Mouse (Mus musculus): ENCODE results near the gene Ctbp1. TPM values are rescaled to one million over a fixed set of nuclear protein-coding genes. Genes with fewer than 3 reads are reported as not detected.
A peak's percentile ranks its signal among the peaks of the same experiment; 100 is the strongest.

Ctbp1 gene
- polyA plus RNA-seq (2014; fragmentation: Nextera tagmentation; extraction: Ambion mirVana), result 241 and 398 TPM in 2 replicates

DNA sequence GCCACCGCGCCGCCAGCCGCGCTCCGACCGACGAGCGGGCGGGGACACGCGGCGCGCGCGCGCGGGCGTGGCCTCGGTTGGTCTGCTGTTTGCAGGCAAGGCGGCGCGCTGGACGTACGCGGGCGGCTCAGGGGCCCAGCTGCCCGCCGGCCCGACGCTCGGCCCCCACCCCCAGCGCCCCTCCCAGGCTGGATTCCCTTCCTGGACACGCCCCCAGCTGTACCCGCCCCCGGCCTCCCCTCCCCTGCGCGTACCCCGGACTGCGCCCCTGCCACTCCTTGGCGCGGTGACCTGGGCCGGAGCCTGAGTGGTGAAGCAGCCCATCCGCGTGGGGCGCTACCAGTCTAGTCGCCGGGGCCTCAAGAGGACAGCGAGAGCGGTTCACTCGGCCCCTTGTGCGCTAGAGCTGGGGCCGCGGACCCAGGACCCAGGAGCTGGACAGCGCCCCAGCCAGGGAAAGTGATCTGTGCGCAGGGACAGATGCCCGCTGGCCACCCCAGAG, at the start of gene Ctbp1:
Gene Ctbp1 (minus strand): TSS at position 42 of the 502 bp plus-strand sequence.
- H3K4me2 ChIP-seq (replicated peaks; ENCODE audit: low read depth, low read length), result peak within 1 kb of the TSS; percentile 82
- no peaks in the 10 kb centered on the region for H3K27me3 ChIP-seq (ENCODE audit: control insufficient read depth, insufficient read depth, low read length)
- WGBS, result under 1% methylated on average over 40 of the region's 57 CpGs
- peak within 1 kb of the TSS; percentile 94 for H3K9ac ChIP-seq (ENCODE audit: low read depth, low read length)
- peaks cover 9% of the 10 kb centered on the region; the same call in 1 of the 2 replicates for H3K36me3 ChIP-seq (ENCODE audit: control insufficient read depth, insufficient read depth, low read length)
- ATAC-seq (ENCODE audit: low FRiP score, low TSS enrichment), result peak; percentile 92
- no peaks in the 10 kb centered on the region for H3K9me3 ChIP-seq (ENCODE audit: control insufficient read depth, low read length)
- peaks cover 20% of the 10 kb centered on the region for H3K4me1 ChIP-seq (ENCODE audit: control insufficient read depth, insufficient read depth, low read length)
- peak within 1 kb of the TSS; percentile 84 for H3K4me3 ChIP-seq (ENCODE audit: low read length)
- peak within 1 kb of the TSS; percentile 91 for H3K27ac ChIP-seq (ENCODE audit: low read depth, low read length)

DNA sequence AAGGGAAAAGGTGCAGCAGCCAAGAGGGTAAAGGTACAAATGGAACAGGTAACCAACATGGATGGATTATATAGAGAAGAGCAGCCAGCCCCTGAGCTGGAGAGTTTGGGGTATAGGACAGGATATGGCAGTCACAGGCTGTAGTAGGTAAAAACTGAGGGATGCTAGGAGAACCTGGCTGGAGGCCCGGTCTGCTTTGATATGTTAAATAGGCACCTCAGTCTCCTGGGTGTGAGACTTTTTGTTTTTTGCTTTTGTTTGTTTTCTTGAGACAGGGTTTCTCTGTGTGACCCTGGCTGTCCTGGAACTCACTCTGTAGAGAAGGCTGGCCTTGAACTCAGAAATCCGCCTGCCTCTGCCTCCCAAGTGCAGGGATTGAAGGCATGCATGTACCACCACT, 49.7 kb upstream of the Ctbp1 start:
- no peak overlapping the region for H3K9ac ChIP-seq (ENCODE audit: low read depth, low read length)
- no peaks in the 10 kb centered on the region for H3K27me3 ChIP-seq (ENCODE audit: control insufficient read depth, insufficient read depth, low read length)
- H3K4me3 ChIP-seq (ENCODE audit: low read length), result no peak overlapping the region
- H3K9me3 ChIP-seq (ENCODE audit: control insufficient read depth, low read length), result no peaks in the 10 kb centered on the region
- H3K4me1 ChIP-seq (ENCODE audit: control insufficient read depth, insufficient read depth, low read length), result no peaks in the 10 kb centered on the region
- H3K4me2 ChIP-seq (replicated peaks; ENCODE audit: low read depth, low read length), result no peak overlapping the region
- H3K36me3 ChIP-seq (ENCODE audit: control insufficient read depth, insufficient read depth, low read length), result no peaks in the 10 kb centered on the region
- H3K27ac ChIP-seq (ENCODE audit: low read depth, low read length), result no peak overlapping the region
- 50% methylated on average over 2 of the region's 2 CpGs for WGBS
- ATAC-seq (ENCODE audit: low FRiP score, low TSS enrichment), result no peak

DNA sequence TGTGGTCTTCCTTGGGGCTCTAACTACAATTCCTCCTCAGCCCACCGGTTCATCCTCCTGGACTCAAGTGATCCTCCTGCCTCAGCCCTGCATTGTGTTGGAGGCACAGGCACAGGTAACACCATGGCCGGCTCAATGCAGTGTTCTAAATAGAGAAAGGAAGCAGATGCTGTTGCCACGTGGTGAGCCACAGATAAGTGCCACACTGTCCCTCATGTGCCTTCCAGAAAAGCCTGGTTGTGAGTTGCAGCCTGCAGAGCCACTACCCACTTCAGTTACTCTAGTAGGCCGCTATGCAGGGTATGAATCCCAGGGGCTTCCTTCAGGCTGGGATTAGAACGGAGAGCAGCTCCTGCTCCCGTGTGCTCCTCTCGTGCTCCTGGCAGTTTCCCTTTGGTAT, 37.4 kb upstream of the Ctbp1 start:
- no peaks in the 10 kb centered on the region for H3K36me3 ChIP-seq (ENCODE audit: control insufficient read depth, insufficient read depth, low read length)
- 85% methylated on average over 7 of the region's 7 CpGs for WGBS
- no peaks in the 10 kb centered on the region for H3K4me1 ChIP-seq (ENCODE audit: control insufficient read depth, insufficient read depth, low read length)
- H3K27ac ChIP-seq (ENCODE audit: low read depth, low read length), result no peak overlapping the region
- H3K4me3 ChIP-seq (ENCODE audit: low read length), result no peak overlapping the region
- no peaks in the 10 kb centered on the region for H3K27me3 ChIP-seq (ENCODE audit: control insufficient read depth, insufficient read depth, low read length)
- no peak overlapping the region for H3K4me2 ChIP-seq (replicated peaks; ENCODE audit: low read depth, low read length)
- no peaks in the 10 kb centered on the region for H3K9me3 ChIP-seq (ENCODE audit: control insufficient read depth, low read length)
- ATAC-seq (ENCODE audit: low FRiP score, low TSS enrichment), result no peak
- no peak overlapping the region for H3K9ac ChIP-seq (ENCODE audit: low read depth, low read length)

DNA sequence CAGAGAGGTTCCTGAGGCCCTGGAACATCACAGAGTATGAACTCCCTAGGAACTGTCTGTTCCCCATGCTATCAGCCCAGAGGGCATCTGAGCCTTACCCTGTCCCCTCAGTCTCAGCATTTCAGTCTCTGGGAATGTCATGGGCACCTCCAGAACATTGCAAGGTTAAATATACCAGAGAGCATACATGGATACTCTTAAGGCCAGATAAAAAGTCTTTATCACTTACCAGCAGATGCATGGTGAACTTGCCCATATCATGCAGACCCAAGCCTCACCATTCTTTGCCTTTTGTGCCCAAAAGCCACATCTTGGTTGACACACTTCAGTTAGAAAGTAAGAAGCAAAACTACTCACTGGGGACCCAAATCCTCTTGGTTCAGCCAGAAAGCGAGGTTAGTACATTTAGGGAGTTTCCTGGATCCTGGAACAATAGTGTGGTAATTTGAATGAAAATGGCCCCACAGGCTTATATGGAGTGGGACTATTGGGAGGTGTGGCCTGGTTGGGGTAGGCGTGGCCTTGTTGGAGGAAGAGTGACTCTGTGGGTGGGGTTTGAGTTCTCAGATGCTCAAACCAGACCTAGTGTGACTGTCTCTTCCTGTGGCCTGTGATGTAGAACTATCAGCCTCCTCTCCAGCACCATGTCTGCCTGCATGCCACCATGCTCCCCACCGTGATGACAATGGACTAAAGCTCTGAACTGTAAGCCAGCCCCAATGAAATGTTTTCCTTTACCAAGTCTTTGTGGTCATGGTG, 36.1 kb upstream of the Ctbp1 start:
- Histone ChIP-seq H3K9ac (ENCODE audit: low read depth, low read length) (no peak overlapping the region), H3K4me2 (replicated peaks; ENCODE audit: low read depth, low read length) (no peak overlapping the region), H3K36me3 (ENCODE audit: control insufficient read depth, insufficient read depth, low read length) (no peaks in the 10 kb centered on the region), H3K9me3 (ENCODE audit: control insufficient read depth, low read length) (no peaks in the 10 kb centered on the region), H3K4me3 (ENCODE audit: low read length) (no peak overlapping the region), H3K27me3 (ENCODE audit: control insufficient read depth, insufficient read depth, low read length) (no peaks in the 10 kb centered on the region), H3K4me1 (ENCODE audit: control insufficient read depth, insufficient read depth, low read length) (no peaks in the 10 kb centered on the region), H3K27ac (ENCODE audit: low read depth, low read length) (no peak overlapping the region)
- 65% methylated on average over 3 of the region's 3 CpGs for WGBS
- no peak for ATAC-seq (ENCODE audit: low FRiP score, low TSS enrichment)

DNA sequence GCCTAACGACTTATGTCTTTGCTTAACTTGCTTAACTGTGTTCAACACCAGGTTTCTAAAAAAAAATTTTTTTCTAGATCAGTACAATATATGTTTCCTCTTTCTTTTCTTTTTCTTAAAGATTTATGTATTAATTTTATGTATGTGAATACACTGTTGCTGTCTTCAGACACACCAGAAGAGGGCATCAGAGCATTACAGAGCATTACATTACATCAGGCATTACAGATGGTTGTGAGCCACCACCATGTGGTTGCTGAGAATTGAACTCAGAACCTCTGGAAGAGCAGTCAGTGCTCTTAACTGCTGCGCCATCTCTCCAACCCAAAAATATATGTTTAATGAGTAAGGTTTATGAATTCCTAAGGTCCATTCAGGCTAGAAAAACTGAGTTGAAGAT, 27.0 kb upstream of the Ctbp1 start:
- Histone ChIP-seq H3K4me1 (ENCODE audit: control insufficient read depth, insufficient read depth, low read length) (no peaks in the 10 kb centered on the region), H3K36me3 (ENCODE audit: control insufficient read depth, insufficient read depth, low read length) (no peaks in the 10 kb centered on the region), H3K4me2 (replicated peaks; ENCODE audit: low read depth, low read length) (no peak overlapping the region), H3K27ac (ENCODE audit: low read depth, low read length) (no peak overlapping the region), H3K4me3 (ENCODE audit: low read length) (no peak overlapping the region), H3K27me3 (ENCODE audit: control insufficient read depth, insufficient read depth, low read length) (no peaks in the 10 kb centered on the region), H3K9ac (ENCODE audit: low read depth, low read length) (no peak overlapping the region), H3K9me3 (ENCODE audit: control insufficient read depth, low read length) (no peaks in the 10 kb centered on the region)
- 88% methylated on average over 2 of the region's 2 CpGs for WGBS
- ATAC-seq (ENCODE audit: low FRiP score, low TSS enrichment), result no peak

DNA sequence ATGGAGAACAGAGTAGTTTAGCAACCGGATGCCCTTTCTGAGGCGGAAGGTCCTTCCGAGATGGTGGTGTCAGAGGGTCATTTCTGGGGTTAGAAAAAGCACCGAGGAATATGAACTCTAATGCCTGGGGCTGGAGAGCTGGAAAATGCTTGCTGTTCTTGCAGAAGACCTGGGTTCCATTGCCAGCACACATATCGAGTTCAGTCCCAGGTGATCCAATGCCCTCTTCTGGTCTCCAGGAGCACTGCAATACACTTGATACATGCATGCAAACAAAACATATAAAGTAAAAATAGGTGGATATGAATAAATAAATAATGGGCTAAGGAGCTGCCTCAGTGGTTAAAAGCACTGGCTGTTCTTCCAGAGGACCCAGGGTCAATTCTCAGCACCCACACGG, 22.4 kb upstream of the Ctbp1 start:
- Histone ChIP-seq H3K4me3 (ENCODE audit: low read length) (no peak overlapping the region), H3K4me1 (ENCODE audit: control insufficient read depth, insufficient read depth, low read length) (no peaks in the 10 kb centered on the region), H3K9ac (ENCODE audit: low read depth, low read length) (no peak overlapping the region), H3K27ac (ENCODE audit: low read depth, low read length) (no peak overlapping the region), H3K4me2 (replicated peaks; ENCODE audit: low read depth, low read length) (no peak overlapping the region), H3K9me3 (ENCODE audit: control insufficient read depth, low read length) (no peaks in the 10 kb centered on the region), H3K36me3 (ENCODE audit: control insufficient read depth, insufficient read depth, low read length) (no peaks in the 10 kb centered on the region), H3K27me3 (ENCODE audit: control insufficient read depth, insufficient read depth, low read length) (no peaks in the 10 kb centered on the region)
- WGBS, result 70% methylated on average over 6 of the region's 6 CpGs
- ATAC-seq (ENCODE audit: low FRiP score, low TSS enrichment), result no peak

DNA sequence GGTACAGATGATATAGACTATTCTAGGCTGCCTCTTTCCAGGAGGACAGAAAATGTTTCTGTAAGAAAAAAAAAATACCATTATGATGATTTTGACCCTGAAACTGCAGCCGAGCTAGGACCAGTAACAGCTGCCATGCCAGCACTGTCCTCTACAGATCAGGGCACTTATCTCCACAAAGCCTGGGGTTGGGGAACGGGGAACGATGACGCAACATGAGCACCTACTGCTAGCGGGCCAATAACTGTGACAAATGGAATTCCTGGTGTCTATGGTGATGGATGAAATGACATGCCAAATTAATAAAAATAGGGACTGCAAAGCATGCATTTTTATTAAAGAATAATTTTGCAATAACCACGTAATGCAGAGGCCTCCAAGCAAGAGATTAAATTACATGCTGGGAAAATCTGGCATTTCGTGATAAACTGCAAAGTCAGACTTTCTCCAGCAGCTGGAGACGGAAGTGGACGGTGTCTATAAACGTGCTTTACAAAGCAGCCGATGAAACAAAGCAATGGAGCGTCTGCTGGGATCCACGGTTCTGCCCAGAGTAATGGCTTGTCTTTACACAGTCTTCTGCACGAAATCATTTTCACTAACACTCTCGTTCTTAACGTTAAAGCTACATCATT, 19.1 kb upstream of the Ctbp1 start:
- ATAC-seq (ENCODE audit: low FRiP score, low TSS enrichment), result no peak
- H3K9ac ChIP-seq (ENCODE audit: low read depth, low read length), result no peak overlapping the region
- 60% methylated on average over 16 of the region's 16 CpGs for WGBS
- H3K36me3 ChIP-seq (ENCODE audit: control insufficient read depth, insufficient read depth, low read length), result no peaks in the 10 kb centered on the region
- no peak overlapping the region for H3K4me2 ChIP-seq (replicated peaks; ENCODE audit: low read depth, low read length)
- H3K9me3 ChIP-seq (ENCODE audit: control insufficient read depth, low read length), result no peaks in the 10 kb centered on the region
- H3K27me3 ChIP-seq (ENCODE audit: control insufficient read depth, insufficient read depth, low read length), result no peaks in the 10 kb centered on the region
- no peaks in the 10 kb centered on the region for H3K4me1 ChIP-seq (ENCODE audit: control insufficient read depth, insufficient read depth, low read length)
- H3K4me3 ChIP-seq (ENCODE audit: low read length), result no peak overlapping the region
- no peak overlapping the region for H3K27ac ChIP-seq (ENCODE audit: low read depth, low read length)

DNA sequence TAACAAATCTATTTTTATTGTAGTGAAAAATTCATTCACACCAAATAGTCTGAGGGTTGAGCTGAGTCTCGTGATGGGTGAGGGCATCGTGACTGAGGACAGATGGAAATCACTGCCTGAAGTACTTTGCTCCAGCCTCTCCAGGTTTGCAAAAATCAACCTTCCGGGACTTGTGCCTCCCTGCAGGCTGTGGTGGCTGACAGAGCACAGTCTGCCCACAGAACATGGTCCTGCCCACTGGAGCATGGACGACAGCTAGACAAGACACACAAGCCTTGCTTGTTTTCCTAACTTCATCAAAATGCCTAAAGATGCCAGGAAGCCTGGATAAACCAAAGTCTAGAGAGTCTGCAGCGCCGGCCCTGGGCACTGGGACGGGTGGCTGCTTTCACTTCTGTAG, 9.2 kb upstream of the Ctbp1 start:
- no peaks in the 10 kb centered on the region for H3K36me3 ChIP-seq (ENCODE audit: control insufficient read depth, insufficient read depth, low read length)
- no peak overlapping the region for H3K9ac ChIP-seq (ENCODE audit: low read depth, low read length)
- no peak overlapping the region for H3K4me3 ChIP-seq (ENCODE audit: low read length)
- H3K9me3 ChIP-seq (ENCODE audit: control insufficient read depth, low read length), result no peaks in the 10 kb centered on the region
- no peak overlapping the region for H3K27ac ChIP-seq (ENCODE audit: low read depth, low read length)
- no peaks in the 10 kb centered on the region for H3K27me3 ChIP-seq (ENCODE audit: control insufficient read depth, insufficient read depth, low read length)
- H3K4me2 ChIP-seq (replicated peaks; ENCODE audit: low read depth, low read length), result no peak overlapping the region
- ATAC-seq (ENCODE audit: low FRiP score, low TSS enrichment), result no peak
- 56% methylated on average over 7 of the region's 7 CpGs for WGBS
- no peaks in the 10 kb centered on the region for H3K4me1 ChIP-seq (ENCODE audit: control insufficient read depth, insufficient read depth, low read length)

DNA sequence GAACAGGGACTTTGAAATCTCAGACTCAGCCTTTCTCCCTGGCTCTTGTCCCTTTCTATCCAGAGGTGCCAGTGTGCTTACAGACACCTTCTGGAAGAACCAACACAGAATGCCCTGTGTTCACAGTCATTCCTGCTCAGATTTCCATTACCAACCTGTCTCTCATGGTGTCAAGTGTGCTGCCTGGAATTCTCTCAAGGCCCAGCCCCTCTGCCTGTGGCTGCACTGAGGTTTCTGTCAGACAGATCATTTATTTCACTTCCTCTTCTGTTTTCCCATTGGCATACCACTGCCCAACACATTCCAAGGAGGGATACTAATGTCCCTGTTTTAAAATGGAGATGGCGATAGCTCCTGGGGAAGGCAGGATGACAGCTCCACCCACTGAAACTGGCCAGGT, 6.6 kb upstream of the Ctbp1 start:
- H3K9me3 ChIP-seq (ENCODE audit: control insufficient read depth, low read length), result no peaks in the 10 kb centered on the region
- H3K4me1 ChIP-seq (ENCODE audit: control insufficient read depth, insufficient read depth, low read length), result no peaks in the 10 kb centered on the region
- no peaks in the 10 kb centered on the region for H3K27me3 ChIP-seq (ENCODE audit: control insufficient read depth, insufficient read depth, low read length)
- H3K9ac ChIP-seq (ENCODE audit: low read depth, low read length), result no peak overlapping the region
- H3K4me2 ChIP-seq (replicated peaks; ENCODE audit: low read depth, low read length), result no peak overlapping the region
- H3K36me3 ChIP-seq (ENCODE audit: control insufficient read depth, insufficient read depth, low read length), result no peaks in the 10 kb centered on the region
- no peak overlapping the region for H3K27ac ChIP-seq (ENCODE audit: low read depth, low read length)
- H3K4me3 ChIP-seq (ENCODE audit: low read length), result no peak overlapping the region
- 71% methylated on average over 1 of the region's 1 CpGs for WGBS
- ATAC-seq (ENCODE audit: low FRiP score, low TSS enrichment), result no peak
